Mouse (Mus musculus): ENCODE measurements around the gene Mylk4. TPM values are rescaled to one million over a fixed set of nuclear protein-coding genes. Genes with fewer than 3 reads are reported as not detected.

Gene Mylk4
- total RNA-seq, 2 experiments from 2014 or later = 3.1 to 4.9 TPM

Other genes starting within 250 kb of the Mylk4 start
- 10 to 100 TPM; 44.9 TPM for gene Wrnip1, start 18.1 kb upstream of the Mylk4 start, total RNA-seq (2021)
- not detected for gene D930007J09Rik, start 18.9 kb upstream of the Mylk4 start, total RNA-seq (2021)
- 10 to 100 TPM; 32.7 to 41.3 TPM for gene Serpinb1a, start 67.2 kb upstream of the Mylk4 start, total RNA-seq (2021)
- gene Serpinb1c, start 114.3 kb upstream of the Mylk4 start, total RNA-seq (2021) = under 1 TPM in 1 of 2 experiments, not detected in 1; 0.31 TPM
- gene Serpinb6b, start 181.3 kb upstream of the Mylk4 start, total RNA-seq (2021) = 10 to 100 TPM; 60.3 to 62.4 TPM
- 10 to 100 TPM; 18.3 to 18.7 TPM for gene Serpinb9, start 219.3 kb upstream of the Mylk4 start, total RNA-seq (2021)
- under 1 TPM in 1 of 2 experiments, not detected in 1; 0.08 TPM for gene Serpinb9b, start 243.5 kb upstream of the Mylk4 start, total RNA-seq (2021)